Mouse (Mus musculus): Measurements from ENCODE around the gene Gm5565.
"Not testable (repeated sequence)": the region's sequence is repeated elsewhere in the genome, so short reads cannot be mapped to it uniquely, and the experiment has no call there.

Gm5565 gene

GRCm38 (mm10) chr5:146160439-146160838 lies at the start of gene Gm5565:
Gm5565 (minus strand) TSS chr5:146160539.
- not testable (repeated sequence) for DNase-seq (ENCODE audit: extremely low spot score, low read depth, low spot score)

- DNase-seq (ENCODE audit: extremely low spot score, low read depth, low spot score): no peak
These were observed 45.2 kb upstream of the Gm5565 start for GRCm38 (mm10) chr5:146205537-146205936.

- DNase-seq (ENCODE audit: extremely low spot score, low read depth, low spot score): no peak
These were observed 43.6 kb upstream of the Gm5565 start for GRCm38 (mm10) chr5:146203921-146204320.

GRCm38 (mm10) chr5:146200580-146200979 lies 40.2 kb upstream of the Gm5565 start:
- no peak for DNase-seq (ENCODE audit: extremely low spot score, low read depth, low spot score)

- DNase-seq (ENCODE audit: extremely low spot score, low read depth, low spot score): no peak
These were observed 39.2 kb upstream of the Gm5565 start for GRCm38 (mm10) chr5:146199540-146199939.

GRCm38 (mm10) chr5:146199073-146199472 lies 38.7 kb upstream of the Gm5565 start:
- DNase-seq (ENCODE audit: extremely low spot score, low read depth, low spot score): no peak

GRCm38 (mm10) chr5:146193360-146193759 lies 33.0 kb upstream of the Gm5565 start:
- DNase-seq (ENCODE audit: extremely low spot score, low read depth, low spot score): no peak

- no peak for DNase-seq (ENCODE audit: extremely low spot score, low read depth, low spot score)
These were observed 30.3 kb upstream of the Gm5565 start for GRCm38 (mm10) chr5:146190501-146191269.

- DNase-seq (ENCODE audit: extremely low spot score, low read depth, low spot score): no peak
These were observed 29.8 kb upstream of the Gm5565 start for GRCm38 (mm10) chr5:146190093-146190492.

- DNase-seq (ENCODE audit: extremely low spot score, low read depth, low spot score): no peak
These were observed 28.4 kb upstream of the Gm5565 start for GRCm38 (mm10) chr5:146188712-146189111.

- no peak for DNase-seq (ENCODE audit: extremely low spot score, low read depth, low spot score)
These were observed 27.8 kb upstream of the Gm5565 start for GRCm38 (mm10) chr5:146188144-146188543.

GRCm38 (mm10) chr5:146187441-146187840 lies 27.1 kb upstream of the Gm5565 start:
- not testable (repeated sequence) for DNase-seq (ENCODE audit: extremely low spot score, low read depth, low spot score)

- not testable (repeated sequence) for DNase-seq (ENCODE audit: extremely low spot score, low read depth, low spot score)
These were observed 24.9 kb upstream of the Gm5565 start, which contains the start of gene 1700001J03Rik for GRCm38 (mm10) chr5:146185204-146185603. 1700001J03Rik (minus strand) TSS chr5:146185304.

- not testable (repeated sequence) for DNase-seq (ENCODE audit: extremely low spot score, low read depth, low spot score)
These were observed 12.4 kb upstream of the Gm5565 start for GRCm38 (mm10) chr5:146172744-146173143.

GRCm38 (mm10) chr5:146170621-146171020 lies 10.3 kb upstream of the Gm5565 start, which contains the start of gene Gm6309:
Gm6309 (minus strand) TSS chr5:146170721.
- DNase-seq (ENCODE audit: extremely low spot score, low read depth, low spot score): not testable (repeated sequence)

- DNase-seq (ENCODE audit: extremely low spot score, low read depth, low spot score): not testable (repeated sequence)
These were observed 2.0 kb downstream of the Gm5565 start for GRCm38 (mm10) chr5:146158326-146158725.

- no peak for DNase-seq (ENCODE audit: extremely low spot score, low read depth, low spot score)
These were observed 9.9 kb downstream of the Gm5565 start for GRCm38 (mm10) chr5:146150454-146150853.

GRCm38 (mm10) chr5:146147903-146148302 lies 12.4 kb downstream of the Gm5565 start:
- no peak for DNase-seq (ENCODE audit: extremely low spot score, low read depth, low spot score)
